Mouse (Mus musculus): ENCODE data around the gene Tstd1.

Gene Tstd1

DNA sequence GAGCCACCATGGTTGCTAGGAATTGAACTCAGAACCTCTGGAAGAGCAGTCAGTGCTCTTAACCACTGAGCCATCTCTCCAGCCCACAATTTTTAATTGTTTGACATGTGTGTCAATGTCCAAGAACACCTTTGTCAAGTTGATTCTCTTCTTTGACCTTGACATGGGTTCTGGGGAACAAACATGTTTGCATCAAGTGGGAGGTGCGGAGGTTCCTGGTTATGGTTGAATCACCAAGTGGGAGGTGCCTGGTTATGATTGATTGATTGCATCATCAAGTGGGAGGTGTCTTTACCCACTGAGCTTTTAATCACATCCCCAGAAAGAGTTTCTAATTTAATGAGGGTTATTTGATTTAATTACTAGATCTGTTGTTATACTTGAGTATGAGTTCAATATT, 38.9 kb downstream of the Tstd1 start:
- no peak for DNase-seq

DNA sequence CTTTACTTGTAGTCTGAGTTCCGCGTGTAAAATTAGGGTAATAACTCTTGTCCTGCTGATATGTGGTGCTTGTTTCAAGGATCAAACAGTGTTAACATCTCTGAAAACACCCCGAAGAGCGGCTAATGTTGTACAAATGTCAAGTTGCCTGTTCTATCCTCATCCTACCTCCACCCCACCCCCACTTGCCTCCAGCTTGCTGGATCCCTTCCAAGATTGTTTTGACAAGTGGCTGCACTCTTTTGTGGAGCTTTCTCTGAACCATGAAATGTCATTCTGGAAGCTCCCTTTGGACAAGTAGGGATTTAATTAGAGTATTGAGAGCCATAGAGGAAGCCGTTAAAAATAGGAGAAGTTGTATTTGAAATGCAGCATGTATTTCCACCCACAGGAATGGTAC, 41.1 kb downstream of the Tstd1 start:
- DNase-seq = no peak

DNA sequence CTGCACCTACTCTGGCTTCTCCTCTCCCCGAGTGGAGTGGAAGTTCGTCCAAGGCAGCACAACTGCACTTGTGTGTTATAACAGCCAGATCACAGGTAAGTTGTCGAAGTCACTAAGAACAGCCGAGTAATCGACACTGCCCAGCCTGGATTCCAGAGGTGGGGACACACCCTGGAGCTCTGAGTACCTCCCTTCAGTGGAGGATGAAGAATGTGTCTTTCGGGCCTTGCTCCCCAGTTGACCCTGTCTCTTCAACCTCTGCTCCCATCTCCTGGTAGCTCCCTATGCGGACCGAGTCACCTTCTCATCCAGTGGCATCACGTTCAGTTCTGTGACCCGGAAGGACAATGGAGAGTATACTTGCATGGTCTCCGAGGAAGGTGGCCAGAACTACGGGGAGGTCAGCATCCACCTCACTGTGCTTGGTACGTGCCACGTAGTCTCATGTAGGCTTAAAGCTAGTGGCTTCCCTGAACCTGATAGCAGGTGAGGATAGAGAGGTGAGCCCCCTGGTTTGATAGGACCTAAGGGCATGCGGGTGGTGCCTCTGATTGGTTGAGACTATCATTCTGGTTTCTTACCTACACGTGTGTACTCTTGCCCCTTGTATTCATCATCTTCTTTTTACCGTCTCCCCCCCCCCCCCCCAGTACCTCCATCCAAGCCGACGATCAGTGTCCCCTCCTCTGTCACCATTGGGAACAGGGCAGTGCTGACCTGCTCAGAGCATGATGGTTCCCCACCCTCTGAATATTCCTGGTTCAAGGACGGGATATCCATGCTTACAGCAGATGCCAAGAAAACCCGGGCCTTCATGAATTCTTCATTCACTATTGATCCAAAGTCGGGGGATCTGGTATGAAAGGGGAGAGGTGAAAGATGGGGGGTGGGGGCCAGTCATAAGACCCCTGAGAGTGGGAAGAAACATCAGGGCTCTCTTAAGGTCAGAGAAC, 42.2 kb downstream of the Tstd1 start:
- no peak for DNase-seq

DNA sequence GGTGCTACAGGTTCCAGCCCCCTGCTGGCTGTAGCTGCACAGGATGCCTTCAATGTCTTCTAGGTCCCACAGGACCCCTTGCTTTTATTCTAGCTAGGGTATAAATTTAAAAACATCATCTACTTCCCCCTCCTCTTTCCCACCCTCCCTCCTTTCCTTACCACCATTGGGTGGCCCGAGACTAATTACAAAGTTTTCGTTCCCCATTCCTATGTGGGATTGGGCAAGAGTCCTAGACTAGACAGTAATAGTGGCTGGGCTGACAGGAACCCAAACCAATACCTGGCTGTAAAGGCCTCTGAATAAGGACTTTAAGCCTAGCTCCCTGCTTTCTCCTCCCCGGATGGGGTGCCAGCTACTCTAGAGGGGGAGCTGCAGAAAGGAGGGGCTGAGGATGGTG, 44.5 kb downstream of the Tstd1 start:
- no peak for DNase-seq

GRCm38 (mm10) chr1:171465749-171466412, 47.2 kb downstream of the Tstd1 start:
- DNase-seq = no peak

DNA sequence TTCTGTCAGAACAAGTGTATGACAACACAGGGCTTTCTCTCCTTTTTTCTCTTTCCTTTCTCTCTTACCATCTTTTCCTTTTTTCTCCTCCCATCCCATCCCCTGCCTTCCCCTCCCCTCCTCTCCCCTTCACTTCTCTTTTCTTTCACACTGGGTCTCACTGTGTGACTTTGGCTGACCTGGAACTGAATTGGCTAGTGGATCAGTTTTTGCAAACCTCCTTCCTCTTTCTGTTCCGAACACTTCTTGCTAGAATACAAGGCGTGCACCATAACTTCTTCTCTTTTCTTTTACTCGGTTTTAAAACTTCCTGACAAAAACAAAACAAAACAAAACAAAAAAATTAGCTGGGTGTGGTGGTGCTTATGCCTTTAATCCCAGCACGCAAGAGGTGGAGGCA, 47.9 kb downstream of the Tstd1 start:
- DNase-seq = no peak

GRCm38 (mm10) chr1:171469678-171470077, 51.0 kb downstream of the Tstd1 start:
- DNase-seq = no peak

All from cerebellum, postnatal 36 days (tissue).